Mouse (Mus musculus) forebrain, embryonic 12.5 days (tissue): ENCODE results near the gene Sarnp. TPM values are rescaled to one million over a fixed set of nuclear protein-coding genes. Genes with fewer than 3 reads are reported as not detected.

ENCODE experiments used
- ATAC-seq: fragments of 200-750 bp; cut with Nextera tagmentation; 2 replicates; pipeline ENCODE4 v1.8.0; 2017; ENCODE audit warnings: moderate TSS enrichment; ENCODE audit not compliant: low FRiP score
- H3K27ac ChIP-seq: fragments of 300-500 bp; sonication (generic); 2 replicates; pipeline ENCODE4 v1.5.1; 2016; ENCODE audit warnings: mild to moderate bottlenecking
- H3K27me3 ChIP-seq: fragments of 300-500 bp; sonication (generic); 2 replicates; pipeline ENCODE4 v1.6.1; 2016; ENCODE audit warnings: mild to moderate bottlenecking
- H3K36me3 ChIP-seq: fragments of 300-500 bp; sonication (generic); replicated peaks from 2 replicates; pipeline ENCODE4 v1.6.1; 2016; ENCODE audit warnings: mild to moderate bottlenecking
- H3K4me1 ChIP-seq: fragments of 300-500 bp; sonication (generic); 2 replicates; pipeline ENCODE4 v1.6.1; 2016
- H3K4me2 ChIP-seq: fragments of 300-500 bp; sonication (generic); 2 replicates; pipeline ENCODE4 v1.6.1; 2016; ENCODE audit warnings: mild to moderate bottlenecking, moderate library complexity
- H3K4me3 ChIP-seq: fragments of 300-500 bp; sonication (generic); replicated peaks from 2 replicates; pipeline ENCODE4 v1.5.1; 2016; ENCODE audit warnings: mild to moderate bottlenecking
- H3K9ac ChIP-seq: fragments of 300-500 bp; sonication (generic); 2 replicates; pipeline ENCODE4 v1.6.1; 2016; ENCODE audit warnings: mild to moderate bottlenecking
- H3K9me3 ChIP-seq: fragments of 300-500 bp; sonication (generic); 2 replicates; pipeline ENCODE4 v1.6.1; 2016
- WGBS: fragments of 180-500 bp; shearing (Covaris S2); methylation state at CpG from one replicate; pipeline ENCODE4 v1.1.7; 2016; 5-methylcytosine and 5-hydroxymethylcytosine counted together
- polyA plus RNA-seq: library from polyadenylated mRNA; unstranded; fragments of >200 nt; fragmentation: Nextera tagmentation; extraction: Ambion mirVana; gene quantifications from 2 replicates; pipeline ENCODE4 v1.2.1, GENCODE M21; 2016

The Sarnp gene
- polyA plus RNA-seq, 1 experiment from 2014 or later: 251 TPM

- 83% methylated on average over 4 of the region's 4 CpGs for WGBS
- H3K9ac ChIP-seq: no peak overlapping the region
- peaks cover 14% of the 10 kb centered on the region for H3K27me3 ChIP-seq
- H3K4me2 ChIP-seq: no peak overlapping the region
- no peak overlapping the region for H3K4me3 ChIP-seq
- H3K4me1 ChIP-seq: peaks cover 22% of the 10 kb centered on the region
- ATAC-seq: no peak
- peaks cover 9% of the 10 kb centered on the region for H3K36me3 ChIP-seq
- H3K27ac ChIP-seq: no peak overlapping the region
- H3K9me3 ChIP-seq: no peaks in the 10 kb centered on the region
These were observed 95.7 kb downstream of the Sarnp start for GRCm38 (mm10) chr10:128912791-128913190.

GRCm38 (mm10) chr10:128913219-128913618 lies 96.1 kb downstream of the Sarnp start:
- Histone ChIP-seq H3K9me3 (no peaks in the 10 kb centered on the region), H3K27ac (no peak overlapping the region), H3K9ac (no peak overlapping the region), H3K4me3 (no peak overlapping the region), H3K27me3 (peaks cover 11% of the 10 kb centered on the region), H3K36me3 (peaks cover 13% of the 10 kb centered on the region), H3K4me2 (no peak overlapping the region), H3K4me1 (peaks cover 22% of the 10 kb centered on the region)
- ATAC-seq: peak; percentile 53
- 6% methylated on average over 5 of the region's 5 CpGs for WGBS

- Histone ChIP-seq H3K4me3 (no peak overlapping the region), H3K27me3 (peaks cover 6% of the 10 kb centered on the region), H3K4me2 (no peak overlapping the region), H3K27ac (no peak overlapping the region), H3K9ac (no peak overlapping the region), H3K4me1 (peaks cover 22% of the 10 kb centered on the region), H3K9me3 (no peaks in the 10 kb centered on the region), H3K36me3 (peaks cover 15% of the 10 kb centered on the region)
- WGBS: 85% methylated on average over 12 of the region's 12 CpGs
- no peak for ATAC-seq
These were observed 96.6 kb downstream of the Sarnp start for GRCm38 (mm10) chr10:128913696-128914095.

- H3K9ac ChIP-seq: no peak overlapping the region
- no peaks in the 10 kb centered on the region for H3K27me3 ChIP-seq
- WGBS: 78% methylated on average over 2 of the region's 2 CpGs
- peaks cover 16% of the 10 kb centered on the region for H3K4me1 ChIP-seq
- no peaks in the 10 kb centered on the region for H3K9me3 ChIP-seq
- no peak for ATAC-seq
- H3K4me3 ChIP-seq: no peak overlapping the region
- H3K27ac ChIP-seq: no peak overlapping the region
- no peak overlapping the region for H3K4me2 ChIP-seq
- peaks cover 15% of the 10 kb centered on the region for H3K36me3 ChIP-seq
These were observed 98.4 kb downstream of the Sarnp start for GRCm38 (mm10) chr10:128915550-128915949.

GRCm38 (mm10) chr10:128916665-128917064 lies 99.5 kb downstream of the Sarnp start:
- Histone ChIP-seq H3K9me3 (no peaks in the 10 kb centered on the region), H3K27ac (no peak overlapping the region), H3K9ac (no peak overlapping the region), H3K4me1 (peaks cover 20% of the 10 kb centered on the region), H3K27me3 (no peaks in the 10 kb centered on the region), H3K4me3 (no peak overlapping the region), H3K36me3 (peaks cover 15% of the 10 kb centered on the region), H3K4me2 (no peak overlapping the region)
- 90% methylated on average over 3 of the region's 3 CpGs for WGBS
- ATAC-seq: no peak

- H3K9ac ChIP-seq: no peak overlapping the region
- 89% methylated on average over 6 of the region's 6 CpGs for WGBS
- no peaks in the 10 kb centered on the region for H3K27me3 ChIP-seq
- ATAC-seq: no peak
- H3K4me1 ChIP-seq: peaks cover 28% of the 10 kb centered on the region
- H3K9me3 ChIP-seq: no peaks in the 10 kb centered on the region
- H3K27ac ChIP-seq: no peak overlapping the region
- peaks cover 15% of the 10 kb centered on the region for H3K36me3 ChIP-seq
- H3K4me3 ChIP-seq: no peak overlapping the region
- no peak overlapping the region for H3K4me2 ChIP-seq
These were observed 100.3 kb downstream of the Sarnp start for GRCm38 (mm10) chr10:128917400-128917799.

- Histone ChIP-seq H3K36me3 (peaks cover 15% of the 10 kb centered on the region), H3K9me3 (no peaks in the 10 kb centered on the region), H3K4me2 (no peak overlapping the region), H3K4me3 (no peak overlapping the region), H3K4me1 (peaks cover 28% of the 10 kb centered on the region), H3K9ac (no peak overlapping the region), H3K27me3 (no peaks in the 10 kb centered on the region), H3K27ac (no peak overlapping the region)
- ATAC-seq: no peak
- WGBS: 82% methylated on average over 7 of the region's 7 CpGs
These were observed 101.1 kb downstream of the Sarnp start for GRCm38 (mm10) chr10:128918246-128918645.

- Histone ChIP-seq H3K4me1 (peaks cover 36% of the 10 kb centered on the region), H3K4me3 (no peak overlapping the region), H3K4me2 (no peak overlapping the region), H3K27ac (0 out of 2 replicates have a peak overlapping the region, but pooled peaks have one; percentile 36), H3K36me3 (peaks cover 11% of the 10 kb centered on the region), H3K9me3 (no peaks in the 10 kb centered on the region), H3K27me3 (0 out of 2 replicates have a peak, but pooled peaks cover 3% of the 10 kb centered on the region), H3K9ac (peak overlapping the region; percentile 7; the same call in 1 of the 2 replicates)
- ATAC-seq: no peak
- 13% methylated on average over 6 of the region's 6 CpGs for WGBS
These were observed 102.1 kb downstream of the Sarnp start for GRCm38 (mm10) chr10:128919203-128919631.

- Histone ChIP-seq H3K9me3 (no peaks in the 10 kb centered on the region), H3K4me2 (no peak overlapping the region), H3K27ac (0 out of 2 replicates have a peak overlapping the region, but pooled peaks have one; percentile 36), H3K4me3 (no peak overlapping the region), H3K9ac (no peak overlapping the region), H3K4me1 (peaks cover 37% of the 10 kb centered on the region), H3K36me3 (peaks cover 11% of the 10 kb centered on the region), H3K27me3 (0 out of 2 replicates have a peak, but pooled peaks cover 6% of the 10 kb centered on the region)
- WGBS: 88% methylated on average over 7 of the region's 7 CpGs
- ATAC-seq: no peak
These were observed 102.8 kb downstream of the Sarnp start for GRCm38 (mm10) chr10:128919966-128920365.

- WGBS: 80% methylated on average over 3 of the region's 3 CpGs
- H3K4me1 ChIP-seq: peaks cover 37% of the 10 kb centered on the region
- H3K4me2 ChIP-seq: no peak overlapping the region
- peaks cover 11% of the 10 kb centered on the region for H3K36me3 ChIP-seq
- 0 out of 2 replicates have a peak, but pooled peaks cover 6% of the 10 kb centered on the region for H3K27me3 ChIP-seq
- ATAC-seq: no peak
- H3K4me3 ChIP-seq: no peak overlapping the region
- H3K9me3 ChIP-seq: no peaks in the 10 kb centered on the region
- no peak overlapping the region for H3K27ac ChIP-seq
- H3K9ac ChIP-seq: no peak overlapping the region
These were observed 103.6 kb downstream of the Sarnp start for GRCm38 (mm10) chr10:128920736-128921161.

GRCm38 (mm10) chr10:128921251-128921650 lies 104.1 kb downstream of the Sarnp start:
- Histone ChIP-seq H3K9me3 (no peaks in the 10 kb centered on the region), H3K27me3 (0 out of 2 replicates have a peak, but pooled peaks cover 6% of the 10 kb centered on the region), H3K9ac (no peak overlapping the region), H3K27ac (no peak overlapping the region), H3K4me3 (no peak overlapping the region), H3K36me3 (peaks cover 11% of the 10 kb centered on the region), H3K4me1 (peaks cover 37% of the 10 kb centered on the region), H3K4me2 (no peak overlapping the region)
- no peak for ATAC-seq
- 93% methylated on average over 1 of the region's 1 CpGs for WGBS

- Histone ChIP-seq H3K27me3 (0 out of 2 replicates have a peak, but pooled peaks cover 8% of the 10 kb centered on the region), H3K4me3 (peak overlapping the region; percentile 83), H3K9me3 (no peaks in the 10 kb centered on the region), H3K9ac (peak overlapping the region; percentile 76), H3K4me1 (peaks cover 37% of the 10 kb centered on the region), H3K36me3 (peaks cover 11% of the 10 kb centered on the region), H3K27ac (peak overlapping the region; percentile 93; the same call in 1 of the 2 replicates), H3K4me2 (peak overlapping the region; percentile 67)
- WGBS: 78% methylated on average over 16 of the region's 16 CpGs
- no peak for ATAC-seq
These were observed 105.0 kb downstream of the Sarnp start for GRCm38 (mm10) chr10:128921883-128922821.

- Histone ChIP-seq H3K27ac (peak within 1 kb of the TSS; percentile 93), H3K4me3 (peak within 1 kb of the TSS; percentile 83), H3K9ac (peak within 1 kb of the TSS; percentile 76), H3K36me3 (peaks cover 6% of the 10 kb centered on the region), H3K4me2 (peak within 1 kb of the TSS; percentile 67), H3K4me1 (peaks cover 37% of the 10 kb centered on the region), H3K27me3 (peaks cover 13% of the 10 kb centered on the region; the same call in 1 of the 2 replicates), H3K9me3 (no peaks in the 10 kb centered on the region)
- no peak for ATAC-seq
- 24% methylated on average over 1 of the region's 1 CpGs for WGBS
These were observed 105.6 kb downstream of the Sarnp start, which contains the start of gene Rdh5 for GRCm38 (mm10) chr10:128922822-128923012. TSS of gene Rdh5 (minus strand) at chr10:128922888.
